Mouse (Mus musculus) megakaryocyte, embryonic 14.5 days (primary cell): Measurements from ENCODE around the gene Gm21985. TPM values are rescaled to one million over a fixed set of nuclear protein-coding genes. Genes with fewer than 3 reads are reported as not detected.
A peak's percentile ranks its signal among the peaks of the same experiment; 100 is the strongest.

Experiments
- H3K27me3 ChIP-seq: replicated peaks from 2 replicates; pipeline ENCODE3; 2012; ENCODE audit warnings: inconsistent platforms
- H3K36me3 ChIP-seq: replicated peaks from 2 replicates; pipeline ENCODE3; 2012; ENCODE audit warnings: low read length, inconsistent platforms, mixed read lengths
- H3K4me1 ChIP-seq: 2 replicates; pipeline ENCODE4 v1.6.1; 2012; ENCODE audit warnings: inconsistent platforms
- H3K4me3 ChIP-seq: replicated peaks from 2 replicates; pipeline ENCODE3; 2012; ENCODE audit warnings: moderate library complexity, mild to moderate bottlenecking, inconsistent platforms
- H3K9me3 ChIP-seq: 2 replicates; pipeline ENCODE4 v1.6.1; 2012; ENCODE audit warnings: inconsistent platforms
- FLI1 ChIP-seq: IDR thresholded peaks from 2 replicates; pipeline ENCODE4 v1.6.1; 2012; ENCODE audit warnings: low read length, inconsistent platforms, mixed read lengths
- GATA1 ChIP-seq: IDR thresholded peaks from 3 replicates; pipeline ENCODE4 v1.6.1; 2012; ENCODE audit warnings: mixed read lengths, low read length, inconsistent platforms, borderline replicate concordance
- polyA plus RNA-seq: library from polyadenylated mRNA; stranded (reverse); fragments of >175 nt; gene quantifications from 2 replicates; pipeline ENCODE4 v1.2.3, GENCODE M21; 2012; ENCODE audit warnings: low replicate concordance; ENCODE audit not compliant: insufficient read depth

The Gm21985 gene
- polyA plus RNA-seq, 1 experiment: not detected

DNA sequence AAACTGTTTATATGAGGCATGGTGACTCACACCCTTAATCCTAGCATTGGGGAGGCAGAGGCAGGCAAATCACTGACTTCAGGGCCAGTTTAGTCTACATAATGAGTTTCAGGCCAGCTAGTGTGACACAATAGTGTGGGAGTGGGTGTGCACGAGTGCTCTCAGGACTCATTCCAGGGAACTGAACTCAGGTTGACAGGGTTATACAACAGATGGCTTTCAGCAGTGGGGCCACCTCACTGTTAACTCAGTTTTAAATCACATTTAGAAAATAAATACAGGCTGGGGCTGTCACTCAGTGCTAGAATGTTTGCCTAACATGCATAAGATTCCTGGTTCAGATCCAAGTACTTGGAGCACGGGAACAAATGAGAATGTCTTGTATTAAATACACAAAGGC lies 93.5 kb downstream of the Gm21985 start:
- H3K36me3 ChIP-seq: peaks cover 97% of the 10 kb centered on the region

DNA sequence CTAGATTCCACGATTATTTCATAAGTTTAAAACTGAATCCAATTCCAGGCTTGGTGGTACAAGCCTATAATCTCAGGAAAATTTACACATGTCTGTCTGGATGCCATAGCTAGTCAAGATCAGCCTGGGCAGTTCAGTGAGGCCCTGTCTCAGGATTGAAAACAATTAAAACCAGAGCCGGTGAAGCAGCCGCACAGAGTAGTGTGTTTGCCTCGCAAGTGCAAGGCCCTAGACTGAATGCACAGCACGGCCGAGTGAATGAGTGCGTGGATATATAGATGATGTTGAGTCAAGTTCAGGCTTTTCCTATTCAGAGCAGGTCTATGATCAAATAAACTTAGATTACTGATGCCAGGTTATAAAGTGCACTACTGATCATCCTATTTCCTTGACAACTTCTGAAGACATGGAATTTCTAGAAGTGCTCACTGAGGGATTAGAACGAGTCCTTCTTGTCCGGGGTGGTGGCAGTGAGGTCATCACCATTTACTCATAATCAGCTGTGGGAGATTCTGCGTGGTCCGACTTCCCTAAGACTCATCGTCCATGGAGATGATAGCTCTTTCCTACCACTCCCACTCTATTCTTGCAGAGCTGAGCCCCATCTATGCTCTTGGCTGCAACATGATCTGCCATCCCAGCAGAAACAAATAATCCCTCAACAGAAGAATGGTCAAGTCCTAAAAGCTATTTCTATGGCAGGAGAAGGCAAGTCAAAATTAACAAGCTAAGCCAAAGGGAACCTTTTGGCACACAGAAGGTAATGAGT lies 94.1 kb downstream of the Gm21985 start:
- TF ChIP-seq GATA1 (no peak), FLI1 (no peak)
- no peaks in the 10 kb centered on the region for H3K27me3 ChIP-seq
- no peaks in the 10 kb centered on the region for H3K4me1 ChIP-seq
- no peaks in the 10 kb centered on the region for H3K9me3 ChIP-seq
- H3K4me3 ChIP-seq: no peak overlapping the region
- H3K36me3 ChIP-seq: peaks cover 95% of the 10 kb centered on the region

More for the DNA sequence above, 93.5 kb downstream of the Gm21985 start:
- H3K4me1 ChIP-seq: no peaks in the 10 kb centered on the region
- no peaks in the 10 kb centered on the region for H3K27me3 ChIP-seq
- no peaks in the 10 kb centered on the region for H3K9me3 ChIP-seq
- no peak overlapping the region for H3K4me3 ChIP-seq
- TF ChIP-seq GATA1 (no peak), FLI1 (no peak)

DNA sequence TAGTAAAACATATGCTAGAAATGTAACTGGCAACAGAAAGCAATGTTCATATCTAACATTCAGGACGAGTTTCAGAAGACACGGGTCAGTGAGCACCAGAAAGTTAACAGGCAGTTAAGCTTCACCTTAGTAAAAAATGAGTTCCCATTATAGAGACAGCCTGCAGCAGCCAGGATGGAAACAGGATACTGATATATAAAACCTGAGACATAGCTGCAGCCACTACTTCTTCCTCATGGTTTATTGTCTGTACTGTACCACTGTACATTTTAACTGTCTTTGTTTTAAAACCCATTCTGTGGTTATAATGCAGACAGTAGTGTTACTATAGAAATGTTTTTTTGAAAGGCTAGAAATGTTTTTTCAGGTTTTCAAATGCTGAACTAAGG lies 94.7 kb downstream of the Gm21985 start:
- Histone ChIP-seq H3K4me1 (no peaks in the 10 kb centered on the region), H3K27me3 (no peaks in the 10 kb centered on the region), H3K9me3 (no peaks in the 10 kb centered on the region), H3K4me3 (no peak overlapping the region), H3K36me3 (peaks cover 91% of the 10 kb centered on the region)
- TF ChIP-seq GATA1 (no peak), FLI1 (no peak)

DNA sequence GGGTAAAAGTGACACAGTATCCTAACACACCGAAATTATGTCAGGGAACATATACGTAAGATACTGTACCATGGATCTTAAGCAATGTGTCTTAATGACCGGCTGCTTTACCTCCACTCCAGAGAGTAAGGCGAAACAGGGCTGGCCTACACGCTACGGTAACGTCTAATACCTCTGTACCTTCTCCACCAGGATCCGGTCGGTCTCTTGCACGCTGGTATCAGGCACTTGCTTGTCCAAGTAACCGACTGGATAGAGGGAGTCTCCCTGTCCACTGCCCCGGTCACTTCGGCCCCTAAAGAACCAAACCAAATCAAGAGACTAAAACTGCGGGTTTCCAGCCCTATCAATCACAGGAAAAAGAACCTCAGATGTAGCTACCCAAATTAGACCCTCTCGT lies 101.1 kb downstream of the Gm21985 start:
- Histone ChIP-seq H3K9me3 (no peaks in the 10 kb centered on the region), H3K4me1 (peaks cover 23% of the 10 kb centered on the region), H3K4me3 (peak overlapping the region; percentile 95), H3K27me3 (no peaks in the 10 kb centered on the region), H3K36me3 (peaks cover 30% of the 10 kb centered on the region)
- TF ChIP-seq GATA1: no peak
- no peak for TF ChIP-seq FLI1

DNA sequence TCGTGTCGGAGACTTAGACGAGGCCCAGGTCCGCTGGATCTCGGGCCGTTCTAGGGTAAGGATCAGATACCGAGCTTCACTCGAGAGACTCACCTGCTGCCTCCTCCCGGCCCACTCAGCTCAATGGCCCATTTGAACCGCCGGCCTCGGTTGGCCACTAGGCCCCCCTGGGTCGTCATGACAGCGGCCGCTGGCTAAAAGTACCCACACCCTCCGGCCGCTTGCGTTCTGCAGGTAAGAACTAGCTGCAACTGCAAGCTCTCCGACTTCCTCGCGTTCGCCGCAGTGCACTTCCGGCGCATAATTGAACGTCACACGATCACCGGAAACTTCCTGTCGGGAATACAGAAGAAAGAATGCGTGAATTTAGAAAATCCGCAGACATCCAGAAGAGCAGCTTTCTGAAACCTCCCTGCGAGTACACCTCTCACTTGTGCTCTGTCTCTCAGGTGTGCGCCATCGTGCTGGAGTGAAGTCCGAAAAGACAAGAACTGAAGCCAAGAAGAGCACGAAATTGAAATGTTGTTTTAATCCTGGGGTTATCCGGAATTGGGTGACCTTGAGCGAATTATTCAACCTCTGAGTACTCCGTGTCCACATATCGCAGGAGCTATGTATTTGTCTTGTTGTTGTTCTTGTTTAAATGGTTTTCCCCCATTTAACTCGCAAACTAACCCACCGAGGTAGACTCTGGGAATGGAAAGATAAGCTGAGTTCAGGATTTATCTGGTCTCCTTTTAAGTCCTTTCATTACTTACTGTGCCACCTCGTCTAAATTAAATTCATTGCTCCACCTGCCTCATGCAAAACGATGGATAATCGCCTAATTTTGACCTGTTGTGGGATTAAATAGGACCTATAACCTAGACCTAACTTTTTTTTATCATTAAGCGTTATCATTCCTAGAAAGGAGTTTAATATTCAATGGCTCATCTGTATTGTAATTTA lies 101.9 kb downstream of the Gm21985 start, which contains the start of gene Emc4:
Emc4 (minus strand) TSS at position 302 of the 948 bp plus-strand sequence.
- H3K27me3 ChIP-seq: no peaks in the 10 kb centered on the region
- TF ChIP-seq FLI1 (peak; percentile 70; the same call in 1 of the 2 replicates), GATA1 (no peak)
- peaks cover 26% of the 10 kb centered on the region for H3K4me1 ChIP-seq

DNA sequence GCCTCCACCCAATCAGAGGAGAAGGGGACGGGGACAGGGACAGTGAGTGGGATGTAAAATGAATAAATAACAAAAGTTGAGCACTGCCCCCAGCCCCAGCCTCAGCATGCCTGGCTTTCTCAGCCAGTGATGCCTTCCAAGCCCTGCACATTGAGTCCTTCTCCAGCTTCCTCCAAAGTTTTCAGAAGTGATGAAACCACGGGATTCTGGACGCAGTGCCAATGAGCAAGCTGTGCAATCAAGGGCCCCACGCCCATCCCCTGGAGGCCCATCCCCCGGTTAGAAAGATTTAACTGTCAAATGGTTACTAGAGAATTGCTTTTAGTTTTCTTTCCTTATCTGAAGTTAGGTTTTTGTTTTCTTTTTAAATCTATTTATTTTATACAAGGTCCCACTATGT lies 103.8 kb downstream of the Gm21985 start:
- Histone ChIP-seq H3K9me3 (no peaks in the 10 kb centered on the region), H3K4me3 (no peak overlapping the region), H3K4me1 (peaks cover 44% of the 10 kb centered on the region), H3K27me3 (no peaks in the 10 kb centered on the region), H3K36me3 (peaks cover 5% of the 10 kb centered on the region)
- TF ChIP-seq GATA1: no peak
- no peak for TF ChIP-seq FLI1

More for the DNA sequence above, 101.9 kb downstream of the Gm21985 start, which contains the start of gene Emc4:
- Histone ChIP-seq H3K36me3 (peaks cover 23% of the 10 kb centered on the region), H3K4me3 (peak within 1 kb of the TSS; percentile 95), H3K9me3 (no peaks in the 10 kb centered on the region)

DNA sequence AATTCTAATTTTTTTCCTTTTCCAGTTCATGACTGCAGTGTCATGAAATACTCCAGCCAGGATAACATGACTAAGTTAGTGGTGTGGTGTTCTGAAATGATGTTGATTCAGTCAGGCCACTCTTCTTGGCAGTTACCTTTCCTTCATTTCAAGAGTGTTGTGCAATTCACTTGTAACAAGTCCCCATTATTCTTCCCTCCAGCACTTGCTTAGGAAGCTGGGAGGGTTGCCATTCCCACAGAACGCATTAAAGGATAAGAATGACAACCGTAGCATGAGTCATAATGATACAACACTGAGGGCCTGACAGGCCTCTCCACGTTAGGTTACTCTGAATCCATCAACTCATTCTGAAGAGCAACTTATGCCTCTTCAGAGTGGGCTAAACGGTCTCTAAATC lies 107.0 kb downstream of the Gm21985 start:
- TF ChIP-seq GATA1 (no peak), FLI1 (no peak)
- no peak overlapping the region for H3K4me3 ChIP-seq

DNA sequence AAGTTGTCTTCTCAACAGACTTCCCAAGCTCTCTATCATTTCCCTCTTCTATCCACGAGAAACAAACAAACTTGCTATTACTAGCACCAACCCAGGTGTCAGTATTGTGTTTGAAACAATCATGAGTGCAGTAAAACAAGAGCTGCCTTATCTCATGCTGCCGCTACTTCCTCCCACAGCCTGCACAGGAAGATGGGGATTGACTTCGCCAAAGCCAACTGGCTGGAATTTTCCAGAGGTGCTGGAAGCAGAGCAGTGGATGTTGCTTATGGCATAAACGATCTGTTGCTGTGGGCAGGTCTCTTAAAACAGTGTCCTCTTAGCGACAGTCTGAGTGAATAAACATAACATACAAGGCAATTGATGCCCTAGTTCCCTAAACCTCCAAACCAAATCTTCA lies 108.5 kb downstream of the Gm21985 start:
- H3K4me3 ChIP-seq: peak overlapping the region; percentile 69

More for the DNA sequence above, 107.0 kb downstream of the Gm21985 start:
- peaks cover 46% of the 10 kb centered on the region for H3K4me1 ChIP-seq
- H3K27me3 ChIP-seq: peaks cover 4% of the 10 kb centered on the region
- H3K36me3 ChIP-seq: no peaks in the 10 kb centered on the region
- H3K9me3 ChIP-seq: no peaks in the 10 kb centered on the region

DNA sequence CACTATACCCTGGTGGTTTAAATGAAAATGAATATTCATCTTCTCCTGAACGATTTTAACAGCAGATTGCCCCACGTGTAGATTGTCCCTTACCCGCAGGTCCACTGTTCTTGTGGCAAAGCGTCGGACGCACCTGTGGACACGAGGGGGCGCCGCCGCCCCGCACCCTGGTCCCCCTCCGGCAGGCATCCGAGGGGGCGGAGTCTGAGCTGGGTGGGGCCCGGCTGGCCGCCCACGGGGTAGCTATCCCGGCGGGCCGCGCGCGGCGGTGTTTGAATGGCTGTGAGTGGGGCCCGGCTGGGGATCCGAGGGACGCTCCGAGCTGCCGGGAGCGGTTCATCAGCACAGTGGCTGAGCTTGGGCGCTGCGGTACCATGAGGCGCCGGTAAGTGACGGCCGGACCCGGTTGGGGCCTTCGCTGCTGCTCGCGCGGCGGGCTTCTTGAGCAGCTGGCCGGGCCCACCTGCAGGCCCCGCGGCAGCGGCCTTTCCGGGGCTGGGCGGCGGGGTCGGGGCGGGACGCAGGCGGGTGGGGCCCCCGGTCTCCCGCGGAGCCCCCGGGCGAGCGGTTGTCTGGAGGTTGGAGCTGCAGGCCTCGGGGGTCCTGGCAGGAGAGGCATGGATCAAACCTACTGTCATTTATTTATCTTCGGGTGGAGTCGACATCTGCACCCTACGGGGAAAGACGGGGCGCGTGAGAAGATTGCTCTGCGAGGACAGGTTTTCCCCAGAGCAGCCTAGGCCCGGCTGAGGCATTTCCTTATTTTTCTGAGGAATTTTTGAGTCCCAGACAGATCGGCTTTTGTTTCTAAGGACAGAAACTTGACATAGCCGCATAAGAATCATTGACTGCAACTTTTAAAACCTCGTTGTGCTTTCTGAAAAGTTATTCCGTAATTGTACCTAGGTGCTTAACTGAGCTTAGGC lies 113.1 kb downstream of the Gm21985 start, which contains the start of gene Katnbl1:
Katnbl1 (plus strand) TSS at position 239 of the 926 bp plus-strand sequence.
- Histone ChIP-seq H3K9me3 (no peaks in the 10 kb centered on the region), H3K36me3 (peaks cover 8% of the 10 kb centered on the region), H3K4me3 (peak within 1 kb of the TSS; percentile 95), H3K4me1 (peaks cover 60% of the 10 kb centered on the region), H3K27me3 (peaks cover 4% of the 10 kb centered on the region)
- TF ChIP-seq GATA1 (no peak), FLI1 (no peak)

More for the DNA sequence above, 108.5 kb downstream of the Gm21985 start:
- H3K27me3 ChIP-seq: peaks cover 4% of the 10 kb centered on the region
- H3K36me3 ChIP-seq: no peaks in the 10 kb centered on the region
- TF ChIP-seq FLI1 (no peak), GATA1 (peak; percentile 76; the same call in 1 of the 3 replicates)
- no peaks in the 10 kb centered on the region for H3K9me3 ChIP-seq
- H3K4me1 ChIP-seq: peaks cover 45% of the 10 kb centered on the region
